Mouse (Mus musculus): ENCODE results near the gene Abcg1. TPM values are rescaled to one million over a fixed set of nuclear protein-coding genes. Genes with fewer than 3 reads are reported as not detected.

Gene Abcg1
- polyA plus RNA-seq, 1 experiment from 2014 or later = 8.9 TPM

DNA sequence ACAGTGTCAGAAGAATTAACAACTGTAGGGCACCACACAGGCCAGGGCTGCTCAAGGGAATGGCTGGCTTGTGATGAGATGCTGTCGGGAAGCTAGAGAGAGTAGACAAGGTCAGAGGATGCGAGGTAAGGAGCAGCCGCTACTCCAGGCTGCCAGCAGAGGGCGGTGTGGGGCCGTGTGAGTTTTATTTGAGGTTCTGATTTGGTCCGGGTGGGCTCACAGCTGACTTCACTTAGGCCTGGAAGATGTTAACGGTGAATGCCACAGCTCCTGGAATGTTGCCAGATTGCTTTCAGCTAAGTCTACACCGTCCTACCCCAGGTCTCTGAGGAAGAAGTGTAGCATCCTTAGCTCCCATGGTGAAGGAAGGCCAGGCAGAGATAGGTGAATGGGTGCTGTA is 64.5 kb downstream of the Abcg1 start:
- peak; percentile 12; the same call in 1 of the 2 replicates for ATAC-seq

DNA sequence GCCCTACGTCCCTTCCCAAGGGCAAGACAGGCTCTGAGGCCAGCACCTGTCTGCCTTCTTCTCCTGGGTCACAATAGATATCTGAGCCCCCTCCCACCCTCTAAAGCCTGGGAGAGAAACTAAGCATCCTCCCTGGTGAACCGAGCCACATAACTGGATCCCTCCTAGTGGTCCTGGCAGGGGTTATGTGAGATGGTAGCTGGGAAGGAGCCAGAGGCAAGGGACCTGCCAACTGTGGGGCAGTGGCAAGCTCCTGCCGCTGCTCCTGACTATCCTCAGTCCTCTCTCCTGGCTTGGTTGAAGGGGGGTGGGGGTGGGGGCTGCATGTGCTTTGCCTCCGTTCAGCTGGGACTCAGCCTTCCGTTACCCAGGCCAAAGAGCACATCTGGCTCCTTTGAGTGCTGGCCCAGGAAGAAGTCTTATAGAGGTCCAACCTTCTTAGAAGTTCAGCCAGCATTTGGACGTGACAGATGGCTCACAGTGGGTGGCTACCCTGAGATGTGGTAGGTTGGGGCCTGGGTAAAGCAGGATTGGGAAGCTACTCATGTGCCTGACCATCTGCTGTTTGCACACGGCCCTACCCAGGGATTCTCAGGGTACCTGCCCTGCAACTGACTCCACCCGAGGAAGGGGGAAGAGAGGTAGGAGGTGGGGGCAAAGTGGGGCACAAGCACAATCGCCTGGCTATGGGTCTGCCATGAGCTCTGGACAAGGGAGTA is 68.2 kb downstream of the Abcg1 start:
- Histone ChIP-seq H3K4me3 (ENCODE audit: low read depth, low read length) (no peak overlapping the region), H3K27me3 (ENCODE audit: insufficient read depth, low read length) (no peaks in the 10 kb centered on the region), H3K9ac (replicated peaks) (no peak overlapping the region), H3K4me2 (ENCODE audit: low read depth, low read length) (no peak overlapping the region), H3K4me1 (ENCODE audit: insufficient read depth) (no peaks in the 10 kb centered on the region), H3K9me3 (ENCODE audit: low read length) (no peaks in the 10 kb centered on the region), H3K27ac (ENCODE audit: low read depth) (no peak overlapping the region), H3K36me3 (replicated peaks; ENCODE audit: insufficient read depth, low read length) (0 out of 2 replicates have a peak, but pooled peaks cover 7% of the 10 kb centered on the region)
- WGBS (ENCODE audit: insufficient replicate concordance) = 52% methylated on average over 9 of the region's 9 CpGs
- DNase-seq = no peak
- no peak for ATAC-seq
- TF ChIP-seq CTCF (IDR thresholded peaks at IDR 0.05; ENCODE audit: low read depth) (no peak), EP300 (IDR thresholded peaks at IDR 0.05; ENCODE audit: low read depth) (no peak)

More for the DNA sequence above, 64.5 kb downstream of the Abcg1 start:
- H3K4me3 ChIP-seq (ENCODE audit: low read depth, low read length) = no peak overlapping the region
- no peaks in the 10 kb centered on the region for H3K27me3 ChIP-seq (ENCODE audit: insufficient read depth, low read length)
- WGBS (ENCODE audit: insufficient replicate concordance) = 8% methylated on average over 8 of the region's 8 CpGs
- H3K4me1 ChIP-seq (ENCODE audit: insufficient read depth) = no peaks in the 10 kb centered on the region
- no peak overlapping the region for H3K9ac ChIP-seq (replicated peaks)
- no peak overlapping the region for H3K27ac ChIP-seq (ENCODE audit: low read depth)
- H3K36me3 ChIP-seq (replicated peaks; ENCODE audit: insufficient read depth, low read length) = peaks cover 17% of the 10 kb centered on the region; the same call in 1 of the 2 replicates
- no peaks in the 10 kb centered on the region for H3K9me3 ChIP-seq (ENCODE audit: low read length)
- no peak overlapping the region for H3K4me2 ChIP-seq (ENCODE audit: low read depth, low read length)
- DNase-seq = peak; percentile 82
- peak; percentile 92 for TF ChIP-seq CTCF (IDR thresholded peaks at IDR 0.05; ENCODE audit: low read depth)
- no peak for TF ChIP-seq EP300 (IDR thresholded peaks at IDR 0.05; ENCODE audit: low read depth)

GRCm38 (mm10) chr17:31128708-31129318 is 71.3 kb downstream of the Abcg1 start:
- no peak overlapping the region for H3K27ac ChIP-seq (ENCODE audit: low read depth)

GRCm38 (mm10) chr17:31129452-31129851 is 72.0 kb downstream of the Abcg1 start, which contains the start of gene Tff3:
Gene Tff3 (minus strand): TSS chr17:31129646.
- H3K9me3 ChIP-seq (ENCODE audit: low read length) = no peaks in the 10 kb centered on the region
- TF ChIP-seq EP300 (IDR thresholded peaks at IDR 0.05; ENCODE audit: low read depth) (no peak), CTCF (IDR thresholded peaks at IDR 0.05; ENCODE audit: low read depth) (no peak)
- H3K27me3 ChIP-seq (ENCODE audit: insufficient read depth, low read length) = no peaks in the 10 kb centered on the region
- DNase-seq (peak; percentile 39), ATAC-seq (peak; percentile 67)
- peak within 1 kb of the TSS; percentile 18 for H3K4me3 ChIP-seq (ENCODE audit: low read depth, low read length)
- H3K4me1 ChIP-seq (ENCODE audit: insufficient read depth) = no peaks in the 10 kb centered on the region; the same call in 1 of the 2 replicates
- no peak within 1 kb of the TSS for H3K9ac ChIP-seq (replicated peaks)
- 0 out of 2 replicates have a peak, but pooled peaks cover 7% of the 10 kb centered on the region for H3K36me3 ChIP-seq (replicated peaks; ENCODE audit: insufficient read depth, low read length)
- 31% methylated on average over 2 of the region's 2 CpGs for WGBS (ENCODE audit: insufficient replicate concordance)
- H3K4me2 ChIP-seq (ENCODE audit: low read depth, low read length) = peak within 1 kb of the TSS; percentile 44
- H3K27ac ChIP-seq (ENCODE audit: low read depth) = no peak within 1 kb of the TSS

More at GRCm38 (mm10) chr17:31128708-31129318, 71.3 kb downstream of the Abcg1 start:
- ATAC-seq (no peak), DNase-seq (no peak)
- Histone ChIP-seq H3K9me3 (ENCODE audit: low read length) (no peaks in the 10 kb centered on the region), H3K36me3 (replicated peaks; ENCODE audit: insufficient read depth, low read length) (0 out of 2 replicates have a peak, but pooled peaks cover 7% of the 10 kb centered on the region), H3K4me3 (ENCODE audit: low read depth, low read length) (peak overlapping the region; percentile 18), H3K9ac (replicated peaks) (no peak overlapping the region), H3K27me3 (ENCODE audit: insufficient read depth, low read length) (no peaks in the 10 kb centered on the region), H3K4me1 (ENCODE audit: insufficient read depth) (no peaks in the 10 kb centered on the region), H3K4me2 (ENCODE audit: low read depth, low read length) (peak overlapping the region; percentile 44)
- 69% methylated on average over 9 of the region's 9 CpGs for WGBS (ENCODE audit: insufficient replicate concordance)
- TF ChIP-seq CTCF (IDR thresholded peaks at IDR 0.05; ENCODE audit: low read depth) = no peak
- TF ChIP-seq EP300 (IDR thresholded peaks at IDR 0.05; ENCODE audit: low read depth) = no peak

- H3K4me3 ChIP-seq (ENCODE audit: low read depth, low read length) = no peak overlapping the region
- H3K4me2 ChIP-seq (ENCODE audit: low read depth, low read length) = no peak overlapping the region
- DNase-seq (no peak), ATAC-seq (no peak)
- H3K27ac ChIP-seq (ENCODE audit: low read depth) = no peak overlapping the region
- H3K27me3 ChIP-seq (ENCODE audit: insufficient read depth, low read length) = no peaks in the 10 kb centered on the region
- 74% methylated on average over 10 of the region's 10 CpGs for WGBS (ENCODE audit: insufficient replicate concordance)
- H3K9me3 ChIP-seq (ENCODE audit: low read length) = no peaks in the 10 kb centered on the region
- no peak overlapping the region for H3K9ac ChIP-seq (replicated peaks)
- H3K4me1 ChIP-seq (ENCODE audit: insufficient read depth) = no peaks in the 10 kb centered on the region; the same call in 1 of the 2 replicates
- no peak for TF ChIP-seq CTCF (IDR thresholded peaks at IDR 0.05; ENCODE audit: low read depth)
- TF ChIP-seq EP300 (IDR thresholded peaks at IDR 0.05; ENCODE audit: low read depth) = no peak
- H3K36me3 ChIP-seq (replicated peaks; ENCODE audit: insufficient read depth, low read length) = no peaks in the 10 kb centered on the region
Measured at GRCm38 (mm10) chr17:31131269-31131821, 73.9 kb downstream of the Abcg1 start.

GRCm38 (mm10) chr17:31133776-31134175 is 76.3 kb downstream of the Abcg1 start:
- 58% methylated on average over 15 of the region's 15 CpGs for WGBS (ENCODE audit: insufficient replicate concordance)
- Histone ChIP-seq H3K9me3 (ENCODE audit: low read length) (no peaks in the 10 kb centered on the region), H3K36me3 (replicated peaks; ENCODE audit: insufficient read depth, low read length) (no peaks in the 10 kb centered on the region), H3K27me3 (ENCODE audit: insufficient read depth, low read length) (no peaks in the 10 kb centered on the region), H3K9ac (replicated peaks) (no peak overlapping the region), H3K4me2 (ENCODE audit: low read depth, low read length) (peak overlapping the region; percentile 50), H3K27ac (ENCODE audit: low read depth) (peak overlapping the region; percentile 7; the same call in 1 of the 2 replicates), H3K4me3 (ENCODE audit: low read depth, low read length) (no peak overlapping the region), H3K4me1 (ENCODE audit: insufficient read depth) (no peaks in the 10 kb centered on the region; the same call in 1 of the 2 replicates)
- ATAC-seq (peak; percentile 81), DNase-seq (peak; percentile 59)
- TF ChIP-seq EP300 (IDR thresholded peaks at IDR 0.05; ENCODE audit: low read depth) = no peak
- TF ChIP-seq CTCF (IDR thresholded peaks at IDR 0.05; ENCODE audit: low read depth) = no peak
